11 mouse cellular contexts compared by ENCODE assay signal in genomic region chr4:139476663-139477625, GRCm38 (mm10). TPM values are rescaled to one million over a fixed set of nuclear protein-coding genes. Genes with fewer than 3 reads are reported as not detected.
DNase-seq lines count a peak whose midpoint lies in the region; ATAC-seq and TF ChIP-seq lines count a peak whose summit lies in the region.
"Had no signal": no experiment of that assay in that cellular context is flagged by ENCODE, and none has a peak within 500 bp of the region (broad histone marks: within the 10 kb centered on the region; RNA-seq: fewer than 3 reads in every experiment).

No protein-coding gene starts in this region.

- H3K9me3 ChIP-seq in lung, embryonic 14.5 days (ENCODE audit: low read depth, low read length), result no peaks in the 10 kb centered on the region
- no peaks in the 10 kb centered on the region for H3K9me3 ChIP-seq in hindbrain, embryonic 16.5 days (ENCODE audit: control insufficient read depth, low read length)
- H3K9me3 ChIP-seq: limb, embryonic 10.5 days; neural tube, embryonic 12.5 days had no signal

- ATAC-seq in lung, embryonic 14.5 days (ENCODE audit: insufficient read depth), result 0 out of 2 replicates have a peak, but pooled peaks have one; percentile 11
- ATAC-seq in hindbrain, embryonic 16.5 days, result peak; percentile 94

- H3K27ac ChIP-seq in lung, embryonic 14.5 days (ENCODE audit: low read depth), result no peak overlapping the region
- peak overlapping the region; percentile 48 for H3K27ac ChIP-seq in hindbrain, embryonic 16.5 days (ENCODE audit: low read depth, low read length)
- H3K27ac ChIP-seq: limb, embryonic 10.5 days; neural tube, embryonic 12.5 days had no signal

- WGBS in lung, embryonic 14.5 days, result 85% methylated on average over 16 of the region's 16 CpGs
- WGBS in lung, adult 2 months, result 85% methylated on average over 16 of the region's 16 CpGs
- WGBS in hindbrain, embryonic 16.5 days, result 70% methylated on average over 16 of the region's 16 CpGs

- no peaks in the 10 kb centered on the region for H3K27me3 ChIP-seq in lung, embryonic 14.5 days (ENCODE audit: insufficient read depth, low read length)
- no peaks in the 10 kb centered on the region for H3K27me3 ChIP-seq in hindbrain, embryonic 16.5 days (replicated peaks; ENCODE audit: control insufficient read depth, insufficient read depth, low read length)
- H3K27me3 ChIP-seq: neural tube, embryonic 12.5 days had no signal

- no peak overlapping the region for H3K4me2 ChIP-seq in lung, embryonic 14.5 days
- no peak overlapping the region for H3K4me2 ChIP-seq in hindbrain, embryonic 16.5 days (ENCODE audit: low read length)
- H3K4me2 ChIP-seq: neural tube, embryonic 12.5 days had no signal

- no peak for TF ChIP-seq POLR2A in lung, adult 2 months (IDR thresholded peaks at IDR 0.05; ENCODE audit: borderline replicate concordance, extremely low read depth, low read depth, low read length)
- TF ChIP-seq POLR2A in brain, embryonic 14.5 days (IDR thresholded peaks at IDR 0.05; ENCODE audit: borderline replicate concordance, extremely low read depth, insufficient read depth, insufficient read length, poor library complexity, severe bottlenecking), result no peak

- DNase-seq in lung, embryonic 14.5 days, result peak; percentile 60
- no peak for DNase-seq in lung, adult 2 months
- DNase-seq in adrenal gland, adult 2 months, result peak; percentile 77
- DNase-seq in brain, embryonic 14.5 days (ENCODE audit: low read depth), result peak; percentile 91
- DNase-seq in embryo, embryonic 10 days (ENCODE audit: low spot score), result no peak
- DNase-seq in kidney, adult 11 months, result no peak
- DNase-seq: kidney, postnatal 14 days; lung, adult 18-20 months had no signal

- peaks cover 99% of the 10 kb centered on the region for H3K36me3 ChIP-seq in lung, embryonic 14.5 days (ENCODE audit: insufficient read depth)
- peaks cover 71% of the 10 kb centered on the region for H3K36me3 ChIP-seq in hindbrain, embryonic 16.5 days (ENCODE audit: control insufficient read depth, insufficient read depth, low read length)

- no peak overlapping the region for H3K4me3 ChIP-seq in lung, embryonic 14.5 days (ENCODE audit: low read depth, low read length)
- no peak overlapping the region for H3K4me3 ChIP-seq in lung, adult 2 months (replicated peaks; ENCODE audit: extremely low read depth, low read depth, low read length)
- no peak overlapping the region for H3K4me3 ChIP-seq in hindbrain, embryonic 16.5 days (ENCODE audit: low read length)
- H3K4me3 ChIP-seq: limb, embryonic 10.5 days; neural tube, embryonic 12.5 days had no signal

- no peaks in the 10 kb centered on the region for H3K4me1 ChIP-seq in lung, embryonic 14.5 days (ENCODE audit: insufficient read depth)
- no peaks in the 10 kb centered on the region for H3K4me1 ChIP-seq in lung, adult 2 months (ENCODE audit: control insufficient read depth, insufficient read depth, low read length)
- peaks cover 2% of the 10 kb centered on the region for H3K4me1 ChIP-seq in hindbrain, embryonic 16.5 days (ENCODE audit: control insufficient read depth, insufficient read depth, low read depth, low read length)
- H3K4me1 ChIP-seq: limb, embryonic 10.5 days; neural tube, embryonic 12.5 days had no signal

- H3K9ac ChIP-seq in lung, embryonic 14.5 days, result no peak overlapping the region
- no peak overlapping the region for H3K9ac ChIP-seq in hindbrain, embryonic 16.5 days (ENCODE audit: low read depth, low read length)
- H3K9ac ChIP-seq: neural tube, embryonic 12.5 days had no signal

- TF ChIP-seq CTCF in lung, embryonic 14.5 days (IDR thresholded peaks at IDR 0.05; ENCODE audit: low read depth), result no peak
- TF ChIP-seq CTCF in lung, adult 2 months (IDR thresholded peaks at IDR 0.05; ENCODE audit: insufficient read depth, low read length), result no peak
- TF ChIP-seq CTCF in brain, embryonic 14.5 days (IDR thresholded peaks at IDR 0.05; ENCODE audit: borderline replicate concordance, extremely low read depth, insufficient read depth, insufficient read length), result no peak

RNA-seq across cellular contexts. Expression of gene Iffo2, which starts 53.4 kb away (rescaled TPM):
- 7.7 TPM in 2 replicates for polyA plus RNA-seq in lung, embryonic 14.5 days (2014; fragmentation: Nextera tagmentation; extraction: Ambion mirVana)
- 7.4 and 9.5 TPM in 2 replicates for polyA plus RNA-seq in lung, adult 2 months (2012; rRNA removed)
- total RNA-seq in adrenal gland, adult 2 months (2021), result 10 to 100 TPM; 11.5 to 13.2 TPM
- polyA plus RNA-seq in adrenal gland, adult 2 months (2012; rRNA removed), result 6.3 and 6.4 TPM in 2 replicates
- polyA plus RNA-seq in brain, embryonic 14.5 days (2012; rRNA removed), result 5.6 and 11.0 TPM in 2 replicates
- 3.5 and 3.9 TPM in 2 replicates for polyA plus RNA-seq in hindbrain, embryonic 16.5 days (2015; fragmentation: Nextera tagmentation; extraction: Ambion mirVana)

Comparison
In these comparisons a context has a peak if more than half of its experiments do, and no peak if none do; other contexts are left out.
1. DNase-seq: peak in lung, embryonic 14.5 days (single experiment), adrenal gland, adult 2 months (single experiment) and brain, embryonic 14.5 days (single experiment); none in lung, adult 2 months (single experiment), embryo, embryonic 10 days (single experiment) and kidney, adult 11 months (single experiment).